Comparison of ENCODE assay signal across 13 mouse cellular contexts in genomic region chr1:55042246-55042645, GRCm38 (mm10). TPM values are rescaled to one million over a fixed set of nuclear protein-coding genes. Genes with fewer than 3 reads are reported as not detected.
DNase-seq lines count a peak whose midpoint lies in the region; ATAC-seq and TF ChIP-seq lines count a peak whose summit lies in the region.
"Had no signal": no experiment of that assay in that cellular context is flagged by ENCODE, and none has a peak within 500 bp of the region (broad histone marks: within the 10 kb centered on the region; RNA-seq: fewer than 3 reads in every experiment).

No protein-coding gene starts in this region.

- DNase-seq in thymus, postnatal 14 days = peak; percentile 61
- DNase-seq in thymus, postnatal 0 days (ENCODE audit: low spot score) = no peak
- DNase-seq in forebrain, embryonic 14.5 days (ENCODE audit: low spot score) = no peak
- DNase-seq in cerebellum, postnatal 14 days = no peak
- no peak for DNase-seq in hindbrain, embryonic 14.5 days (ENCODE audit: low spot score)
- DNase-seq: cerebellum, adult 11 months; kidney, postnatal 10 days had no signal

- H3K9ac ChIP-seq in intestine, postnatal 0 days (ENCODE audit: low read depth, low read length) = no peak overlapping the region
- no peak overlapping the region for H3K9ac ChIP-seq in intestine, embryonic 15.5 days
- no peak overlapping the region for H3K9ac ChIP-seq in forebrain, embryonic 14.5 days (ENCODE audit: low read length)
- no peak overlapping the region for H3K9ac ChIP-seq in hindbrain, embryonic 14.5 days
- H3K9ac ChIP-seq: forebrain, embryonic 13.5 days had no signal

- ATAC-seq in intestine, postnatal 0 days = no peak
- no peak for ATAC-seq in intestine, embryonic 15.5 days
- ATAC-seq in forebrain, embryonic 14.5 days = no peak
- ATAC-seq in hindbrain, embryonic 14.5 days (ENCODE audit: low FRiP score) = no peak
- ATAC-seq: forebrain, embryonic 13.5 days; inflammation-experienced regulatory T-cells, adult 6 months had no signal

- TF ChIP-seq CTCF in intestine, postnatal 0 days (IDR thresholded peaks at IDR 0.05; ENCODE audit: low read depth) = peak; percentile 34; the same call in 1 of the 2 replicates
- peak; percentile 41; the same call in 1 of the 2 replicates for TF ChIP-seq CTCF in bone marrow, adult 2 months (IDR thresholded peaks at IDR 0.05; ENCODE audit: control insufficient read depth, insufficient read depth, low read length)

- no peaks in the 10 kb centered on the region for H3K4me1 ChIP-seq in intestine, postnatal 0 days (replicated peaks; ENCODE audit: control insufficient read depth, insufficient read depth, low read length)
- H3K4me1 ChIP-seq in intestine, embryonic 15.5 days (replicated peaks) = no peaks in the 10 kb centered on the region
- H3K4me1 ChIP-seq in bone marrow, adult 2 months (ENCODE audit: control insufficient read depth, insufficient read depth, low read length) = no peaks in the 10 kb centered on the region
- H3K4me1 ChIP-seq in forebrain, embryonic 14.5 days (ENCODE audit: control insufficient read depth, insufficient read depth, low read length) = no peaks in the 10 kb centered on the region
- no peaks in the 10 kb centered on the region for H3K4me1 ChIP-seq in hindbrain, embryonic 14.5 days (replicated peaks; ENCODE audit: control insufficient read depth, insufficient read depth, low read length)
- H3K4me1 ChIP-seq: forebrain, embryonic 13.5 days; heart, embryonic 10.5 days had no signal

- 0 out of 2 replicates have a peak, but pooled peaks cover 6% of the 10 kb centered on the region for H3K9me3 ChIP-seq in intestine, postnatal 0 days (ENCODE audit: control insufficient read depth)
- H3K9me3 ChIP-seq in intestine, embryonic 15.5 days = peaks cover 4% of the 10 kb centered on the region; the same call in 1 of the 2 replicates
- 0 out of 2 replicates have a peak, but pooled peaks cover 4% of the 10 kb centered on the region for H3K9me3 ChIP-seq in forebrain, embryonic 14.5 days (replicated peaks; ENCODE audit: control insufficient read depth, low read length)
- H3K9me3 ChIP-seq in hindbrain, embryonic 14.5 days (ENCODE audit: control insufficient read depth, low read length) = 0 out of 2 replicates have a peak, but pooled peaks cover 5% of the 10 kb centered on the region
- H3K9me3 ChIP-seq: forebrain, embryonic 13.5 days; heart, embryonic 10.5 days had no signal

- 69% methylated on average over 1 of the region's 1 CpGs for WGBS in intestine, postnatal 0 days
- WGBS in intestine, embryonic 15.5 days = 55% methylated on average over 1 of the region's 1 CpGs
- WGBS in bone marrow, adult 2 months = 64% methylated on average over 1 of the region's 1 CpGs
- 55% methylated on average over 1 of the region's 1 CpGs for WGBS in forebrain, embryonic 14.5 days
- 58% methylated on average over 1 of the region's 1 CpGs for WGBS in hindbrain, embryonic 14.5 days

- no peak for TF ChIP-seq POLR2A in bone marrow, adult 2 months (IDR thresholded peaks at IDR 0.05; ENCODE audit: borderline replicate concordance, control insufficient read depth, low read depth, low read length)

- no peaks in the 10 kb centered on the region for H3K27me3 ChIP-seq in intestine, postnatal 0 days (replicated peaks; ENCODE audit: control insufficient read depth, insufficient read depth, low read length)
- H3K27me3 ChIP-seq in intestine, embryonic 15.5 days (replicated peaks) = no peaks in the 10 kb centered on the region
- H3K27me3 ChIP-seq in forebrain, embryonic 14.5 days (replicated peaks; ENCODE audit: control insufficient read depth, insufficient read depth, low read length) = no peaks in the 10 kb centered on the region
- no peaks in the 10 kb centered on the region for H3K27me3 ChIP-seq in hindbrain, embryonic 14.5 days (ENCODE audit: control insufficient read depth, insufficient read depth, low read length)
- H3K27me3 ChIP-seq: forebrain, embryonic 13.5 days had no signal

- no peak overlapping the region for H3K4me3 ChIP-seq in intestine, postnatal 0 days (ENCODE audit: low read depth, low read length)
- no peak overlapping the region for H3K4me3 ChIP-seq in intestine, embryonic 15.5 days (replicated peaks)
- H3K4me3 ChIP-seq in bone marrow, adult 2 months (replicated peaks; ENCODE audit: control insufficient read depth, low read depth, low read length) = no peak overlapping the region
- H3K4me3 ChIP-seq in forebrain, embryonic 14.5 days (ENCODE audit: low read depth, low read length) = no peak overlapping the region
- H3K4me3 ChIP-seq in hindbrain, embryonic 14.5 days (replicated peaks; ENCODE audit: low read length) = no peak overlapping the region
- H3K4me3 ChIP-seq: forebrain, embryonic 13.5 days; heart, embryonic 10.5 days had no signal

- no peak overlapping the region for H3K27ac ChIP-seq in intestine, postnatal 0 days (ENCODE audit: low read depth, low read length)
- no peak overlapping the region for H3K27ac ChIP-seq in intestine, embryonic 15.5 days
- H3K27ac ChIP-seq in bone marrow, adult 2 months (ENCODE audit: control insufficient read depth, insufficient read depth, low read depth, low read length, poor library complexity) = no peak overlapping the region
- H3K27ac ChIP-seq in forebrain, embryonic 14.5 days (ENCODE audit: low read depth, low read length) = no peak overlapping the region
- H3K27ac ChIP-seq in hindbrain, embryonic 14.5 days = no peak overlapping the region
- H3K27ac ChIP-seq: forebrain, embryonic 13.5 days; heart, embryonic 10.5 days had no signal

- H3K36me3 ChIP-seq in intestine, postnatal 0 days (ENCODE audit: control insufficient read depth, insufficient read depth) = no peaks in the 10 kb centered on the region
- no peaks in the 10 kb centered on the region for H3K36me3 ChIP-seq in intestine, embryonic 15.5 days
- H3K36me3 ChIP-seq in forebrain, embryonic 14.5 days (ENCODE audit: control insufficient read depth, insufficient read depth, low read length) = no peaks in the 10 kb centered on the region
- no peaks in the 10 kb centered on the region for H3K36me3 ChIP-seq in hindbrain, embryonic 14.5 days (replicated peaks; ENCODE audit: control insufficient read depth, insufficient read depth)
- H3K36me3 ChIP-seq: heart, embryonic 10.5 days had no signal

- H3K4me2 ChIP-seq in intestine, postnatal 0 days (replicated peaks; ENCODE audit: low read depth) = no peak overlapping the region
- H3K4me2 ChIP-seq in intestine, embryonic 15.5 days (replicated peaks) = no peak overlapping the region
- H3K4me2 ChIP-seq in forebrain, embryonic 14.5 days (ENCODE audit: low read length) = no peak overlapping the region
- no peak overlapping the region for H3K4me2 ChIP-seq in hindbrain, embryonic 14.5 days (replicated peaks)
- H3K4me2 ChIP-seq: forebrain, embryonic 13.5 days had no signal

RNA-seq across cellular contexts. Expression of gene Coq10b, which starts 10.3 kb away (rescaled TPM):
- polyA plus RNA-seq in intestine, postnatal 0 days (2015; fragmentation: Nextera tagmentation; extraction: Ambion mirVana) = 25.8 and 29.7 TPM in 2 replicates
- polyA plus RNA-seq in intestine, embryonic 15.5 days (2015; fragmentation: Nextera tagmentation; extraction: Ambion mirVana) = 16.7 and 17.8 TPM in 2 replicates
- polyA plus RNA-seq in thymus, postnatal 0 days (2015; fragmentation: Nextera tagmentation; extraction: Ambion mirVana) = 18.6 and 19.9 TPM in 2 replicates
- 4.1 and 9.9 TPM in 2 replicates for polyA plus RNA-seq in bone marrow, adult 2 months (2011; ENCODE audit: insufficient read depth, insufficient read length, low replicate concordance, missing spikeins)
- 39.5 and 44.1 TPM in 2 replicates for polyA plus RNA-seq in forebrain, embryonic 14.5 days (2014; fragmentation: Nextera tagmentation; extraction: Ambion mirVana)
- polyA plus RNA-seq in hindbrain, embryonic 14.5 days (2014; fragmentation: Nextera tagmentation; extraction: Ambion mirVana) = 32.0 and 36.1 TPM in 2 replicates

RNA-seq across cellular contexts. Expression of gene Sf3b1, which starts 15.0 kb away (rescaled TPM):
- polyA plus RNA-seq in intestine, postnatal 0 days (2015; fragmentation: Nextera tagmentation; extraction: Ambion mirVana) = 146 and 149 TPM in 2 replicates
- polyA plus RNA-seq in intestine, embryonic 15.5 days (2015; fragmentation: Nextera tagmentation; extraction: Ambion mirVana) = 269 and 327 TPM in 2 replicates
- polyA plus RNA-seq in thymus, postnatal 0 days (2015; fragmentation: Nextera tagmentation; extraction: Ambion mirVana) = 390 and 430 TPM in 2 replicates
- 73.5 and 113 TPM in 2 replicates for polyA plus RNA-seq in bone marrow, adult 2 months (2011; ENCODE audit: insufficient read depth, insufficient read length, low replicate concordance, missing spikeins)
- 407 and 415 TPM in 2 replicates for polyA plus RNA-seq in forebrain, embryonic 14.5 days (2014; fragmentation: Nextera tagmentation; extraction: Ambion mirVana)
- polyA plus RNA-seq in hindbrain, embryonic 14.5 days (2014; fragmentation: Nextera tagmentation; extraction: Ambion mirVana) = 299 and 304 TPM in 2 replicates

RNA-seq across cellular contexts. Expression of gene Hspe1, which starts 45.7 kb away (rescaled TPM):
- 395 and 427 TPM in 2 replicates for polyA plus RNA-seq in intestine, postnatal 0 days (2015; fragmentation: Nextera tagmentation; extraction: Ambion mirVana)
- polyA plus RNA-seq in intestine, embryonic 15.5 days (2015; fragmentation: Nextera tagmentation; extraction: Ambion mirVana) = 753 and 881 TPM in 2 replicates
- 316 and 385 TPM in 2 replicates for polyA plus RNA-seq in thymus, postnatal 0 days (2015; fragmentation: Nextera tagmentation; extraction: Ambion mirVana)
- polyA plus RNA-seq in bone marrow, adult 2 months (2011; ENCODE audit: insufficient read depth, insufficient read length, low replicate concordance, missing spikeins) = 116 and 218 TPM in 2 replicates
- polyA plus RNA-seq in forebrain, embryonic 14.5 days (2014; fragmentation: Nextera tagmentation; extraction: Ambion mirVana) = 257 and 283 TPM in 2 replicates
- 244 and 262 TPM in 2 replicates for polyA plus RNA-seq in hindbrain, embryonic 14.5 days (2014; fragmentation: Nextera tagmentation; extraction: Ambion mirVana)

RNA-seq across cellular contexts. Expression of gene Hspd1, which starts 45.8 kb away (rescaled TPM):
- polyA plus RNA-seq in intestine, postnatal 0 days (2015; fragmentation: Nextera tagmentation; extraction: Ambion mirVana) = 163 and 164 TPM in 2 replicates
- 702 and 739 TPM in 2 replicates for polyA plus RNA-seq in intestine, embryonic 15.5 days (2015; fragmentation: Nextera tagmentation; extraction: Ambion mirVana)
- 258 and 291 TPM in 2 replicates for polyA plus RNA-seq in thymus, postnatal 0 days (2015; fragmentation: Nextera tagmentation; extraction: Ambion mirVana)
- 92.8 and 131 TPM in 2 replicates for polyA plus RNA-seq in bone marrow, adult 2 months (2011; ENCODE audit: insufficient read depth, insufficient read length, low replicate concordance, missing spikeins)
- 240 and 246 TPM in 2 replicates for polyA plus RNA-seq in forebrain, embryonic 14.5 days (2014; fragmentation: Nextera tagmentation; extraction: Ambion mirVana)
- polyA plus RNA-seq in hindbrain, embryonic 14.5 days (2014; fragmentation: Nextera tagmentation; extraction: Ambion mirVana) = 222 and 254 TPM in 2 replicates
